Mouse (Mus musculus) bone marrow macrophage, adult 2 months (primary cell): ENCODE measurements at regions not wholly inside any gene's neighbourhood (a gene's known extent, or its start where the extent isn't known, plus 50 kb on each side); places are given as distances from the start of the nearest gene placed in this dataset.
A peak's percentile ranks its signal among the peaks of the same experiment; 100 is the strongest.

Experiments
- H3K27ac ChIP-seq: 2 replicates; pipeline ENCODE4 v1.5.1; 2012; ENCODE audit warnings: low read depth, low read length; ENCODE audit not compliant: insufficient read depth
- H3K4me1 ChIP-seq: 2 replicates; pipeline ENCODE4 v1.6.1; 2012; ENCODE audit warnings: low read length; ENCODE audit not compliant: control insufficient read depth, insufficient read depth
- H3K4me3 ChIP-seq: 2 replicates; pipeline ENCODE4 v1.5.1; 2012; ENCODE audit warnings: mild to moderate bottlenecking, low read length, moderate library complexity; ENCODE audit not compliant: insufficient read depth
- CTCF ChIP-seq: IDR thresholded peaks from 2 replicates; pipeline ENCODE4 v1.5.1; 2012; ENCODE audit warnings: low read depth, mild to moderate bottlenecking, low read length, moderate library complexity
- POLR2A ChIP-seq: IDR thresholded peaks from 2 replicates; pipeline ENCODE4 v1.6.1; 2012; ENCODE audit warnings: mild to moderate bottlenecking, low read depth, low read length, borderline replicate concordance

DNA sequence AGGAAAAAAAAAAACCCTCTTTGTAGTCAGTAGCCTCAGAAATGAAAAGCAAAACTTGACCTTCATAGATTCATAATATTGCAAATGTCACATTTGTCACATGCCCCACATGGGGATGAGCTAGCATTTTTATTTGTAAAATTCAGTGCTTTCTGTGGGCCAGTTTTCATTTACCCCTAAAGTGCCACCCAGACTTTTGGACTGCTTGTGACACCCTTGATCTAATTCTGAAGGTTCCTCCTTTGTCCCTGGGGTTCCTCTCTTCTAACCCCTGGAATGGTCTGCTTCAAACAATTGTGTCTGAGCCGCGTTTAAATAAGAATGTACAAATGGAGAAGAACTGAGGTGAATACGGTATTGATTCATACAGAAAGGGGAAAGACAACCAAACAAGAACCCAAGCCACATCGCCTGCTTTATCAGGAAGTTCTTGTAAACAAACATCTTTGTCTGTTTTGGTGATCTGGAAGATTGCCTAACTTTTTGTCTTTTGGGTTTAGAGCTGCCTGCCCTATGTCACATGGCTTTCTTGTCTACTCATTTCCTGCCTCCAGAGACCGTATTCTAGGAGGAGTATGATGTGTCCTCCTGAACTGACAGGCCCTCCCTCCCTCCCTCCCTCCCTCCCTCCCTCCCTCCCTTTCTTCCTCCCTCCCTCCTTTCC lies 203.1 kb upstream of the Gm9833 start:
- Histone ChIP-seq H3K27ac (peak overlapping the region; percentile 98), H3K4me1 (peaks cover 36% of the 10 kb centered on the region), H3K4me3 (peak overlapping the region; percentile 4; the same call in 1 of the 2 replicates)
- TF ChIP-seq POLR2A: no peak
- no peak for TF ChIP-seq CTCF

DNA sequence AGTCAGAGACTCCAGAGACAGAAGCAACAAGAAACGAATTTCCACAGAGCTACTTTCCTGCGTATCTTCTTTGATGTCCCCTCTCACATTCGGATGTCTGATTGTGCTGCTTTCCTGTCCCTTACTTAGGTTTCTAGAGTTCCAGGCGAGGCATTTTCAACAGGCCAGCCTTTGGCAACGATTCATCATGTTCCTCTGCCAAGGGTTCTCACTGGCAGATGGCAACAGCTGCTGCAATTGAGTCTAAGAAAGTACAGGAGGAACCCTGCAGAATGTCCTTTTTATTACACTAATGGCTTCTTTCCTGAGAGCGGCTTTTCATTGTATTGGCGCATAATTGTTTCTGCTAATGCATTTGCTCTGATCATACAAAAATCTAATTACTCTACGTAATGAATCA lies 202.3 kb upstream of the Gm9833 start:
- Histone ChIP-seq H3K4me1 (peaks cover 36% of the 10 kb centered on the region), H3K4me3 (no peak overlapping the region), H3K27ac (peak overlapping the region; percentile 98)
- TF ChIP-seq POLR2A (no peak), CTCF (no peak)

DNA sequence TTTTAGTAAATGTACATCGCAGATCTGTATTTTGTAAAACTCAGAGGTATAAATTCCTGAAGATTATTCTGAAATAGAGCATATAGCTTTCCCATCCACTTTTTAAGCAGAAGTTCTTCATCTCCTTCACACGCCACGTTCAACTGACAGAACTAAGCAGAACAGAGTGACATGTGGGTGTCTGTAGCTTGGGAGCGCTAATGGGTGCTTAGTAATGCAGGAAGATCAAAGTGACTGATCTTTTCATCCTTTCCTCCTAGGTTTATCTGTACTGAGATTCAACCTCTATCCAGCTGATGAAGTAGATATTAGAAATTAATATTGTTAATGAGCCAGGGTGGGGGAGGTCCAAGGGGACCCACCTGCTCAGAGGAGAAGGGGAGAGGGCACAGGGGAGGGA lies 201.8 kb upstream of the Gm9833 start:
- peaks cover 36% of the 10 kb centered on the region for H3K4me1 ChIP-seq
- H3K4me3 ChIP-seq: no peak overlapping the region
- TF ChIP-seq POLR2A: no peak
- TF ChIP-seq CTCF: no peak
- H3K27ac ChIP-seq: peak overlapping the region; percentile 65

DNA sequence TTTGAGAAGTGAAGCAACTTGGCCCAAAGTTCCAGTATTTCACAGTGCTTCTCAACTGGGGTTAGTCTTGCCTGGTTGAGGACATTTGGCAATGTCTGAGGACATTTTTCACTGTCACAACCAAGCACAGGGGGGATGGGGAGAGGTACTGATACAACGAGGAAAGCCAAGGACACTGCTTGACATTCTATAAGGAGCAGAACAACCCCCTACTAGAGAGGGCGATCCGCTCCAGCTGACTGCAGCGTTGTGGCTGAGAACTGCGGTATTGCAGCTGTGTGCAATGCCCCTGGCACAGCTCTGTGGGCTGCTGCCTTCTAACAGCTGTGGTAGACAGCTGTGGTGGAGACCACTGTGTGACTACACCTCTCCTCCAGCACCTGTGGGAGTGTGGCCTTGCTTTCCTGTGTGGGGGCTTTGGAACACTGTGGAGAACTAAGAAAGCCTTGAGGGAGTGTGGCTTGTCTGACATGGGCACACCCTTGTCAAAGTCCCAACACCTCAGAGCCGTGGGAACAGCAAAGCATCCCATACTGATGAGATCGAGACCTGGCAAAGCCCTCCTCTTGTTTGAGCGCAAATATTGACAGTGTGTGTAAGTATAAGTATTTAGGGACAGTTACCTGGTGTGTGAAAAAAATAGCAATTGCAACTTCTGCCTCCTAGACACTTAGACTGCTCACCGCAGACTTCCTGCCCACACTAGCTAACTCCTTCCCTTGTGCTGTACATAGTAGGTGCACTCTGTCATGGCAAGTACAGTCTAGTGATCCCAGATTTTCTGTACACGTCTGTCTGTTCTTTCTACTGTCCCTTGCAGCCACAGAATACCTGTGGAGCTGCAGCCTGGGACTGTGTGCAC lies 200.9 kb upstream of the Gm9833 start:
- H3K4me3 ChIP-seq: no peak overlapping the region
- peaks cover 36% of the 10 kb centered on the region for H3K4me1 ChIP-seq
- TF ChIP-seq CTCF: no peak
- no peak for TF ChIP-seq POLR2A
- peak overlapping the region; percentile 65 for H3K27ac ChIP-seq

DNA sequence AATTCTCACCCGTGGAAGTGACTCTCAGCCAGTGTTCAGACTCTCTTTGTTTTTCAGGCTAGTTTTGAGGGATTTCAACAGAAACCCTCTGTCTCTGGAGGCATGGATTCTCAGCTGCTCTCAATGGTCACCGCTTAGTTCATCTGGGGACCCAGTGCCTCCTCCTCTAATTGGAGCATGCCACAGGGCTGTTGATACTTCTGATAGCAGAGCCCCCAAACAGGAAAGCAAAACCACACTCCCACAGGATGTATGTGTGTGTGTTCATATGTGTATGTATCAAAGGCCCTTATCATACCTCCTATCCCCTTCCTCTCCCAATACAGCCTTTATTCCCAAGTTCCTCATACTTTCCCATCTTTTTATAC lies 200.3 kb upstream of the Gm9833 start:
- Histone ChIP-seq H3K4me1 (peaks cover 36% of the 10 kb centered on the region), H3K27ac (no peak overlapping the region), H3K4me3 (no peak overlapping the region)
- TF ChIP-seq POLR2A (no peak), CTCF (no peak)

DNA sequence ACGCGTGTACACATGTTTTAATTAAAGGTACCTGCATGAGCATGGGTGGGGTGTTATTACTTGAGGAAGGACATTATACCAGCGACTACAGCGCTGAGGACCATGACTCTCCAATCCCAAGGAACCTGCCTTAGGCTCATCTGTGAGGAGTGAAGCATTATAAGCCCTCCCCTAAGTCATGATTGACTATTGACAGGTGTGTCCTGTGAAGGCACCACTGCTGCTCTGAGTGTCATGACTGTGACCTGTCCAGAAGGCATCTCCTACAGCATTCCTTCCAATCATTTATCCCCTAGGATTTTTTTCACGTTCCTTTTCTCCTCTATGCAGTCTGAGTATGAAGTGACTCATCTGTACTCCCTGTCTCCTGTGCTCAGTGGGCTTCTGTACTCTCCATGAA lies 199.9 kb upstream of the Gm9833 start:
- Histone ChIP-seq H3K4me3 (no peak overlapping the region), H3K27ac (no peak overlapping the region), H3K4me1 (peaks cover 36% of the 10 kb centered on the region)
- TF ChIP-seq POLR2A: no peak
- no peak for TF ChIP-seq CTCF

DNA sequence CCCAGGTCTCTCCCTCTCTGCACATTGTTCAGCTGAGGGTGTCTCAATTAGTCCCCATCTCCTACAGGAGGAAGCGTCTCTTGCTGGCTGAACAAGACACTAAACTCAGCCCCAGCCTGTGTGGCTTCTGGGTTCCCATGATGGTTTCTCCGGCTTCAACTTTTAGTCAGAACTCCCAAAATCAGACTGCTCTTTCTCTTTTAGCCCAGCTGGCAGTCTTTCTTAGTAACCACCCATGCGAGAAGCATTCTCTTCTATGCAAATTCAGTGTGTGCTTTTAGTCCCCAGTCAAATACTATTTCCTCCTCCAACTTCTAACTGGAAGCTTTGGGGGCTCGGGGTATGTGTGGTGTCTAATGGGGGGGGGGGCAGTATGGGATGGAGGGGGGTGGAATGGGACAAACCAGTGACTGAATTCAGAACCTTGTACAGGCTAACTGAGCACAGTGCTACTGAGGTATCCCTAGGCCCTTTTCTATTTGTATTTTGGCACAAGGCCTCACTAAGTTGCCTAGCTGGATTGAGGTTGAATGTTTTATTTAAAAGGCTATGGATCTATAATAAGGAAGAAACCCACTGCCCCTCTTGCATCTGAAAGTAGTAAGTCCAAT lies 194.9 kb upstream of the Gm9833 start:
- Histone ChIP-seq H3K4me3 (no peak overlapping the region), H3K4me1 (peaks cover 15% of the 10 kb centered on the region), H3K27ac (no peak overlapping the region)
- no peak for TF ChIP-seq CTCF
- TF ChIP-seq POLR2A: no peak

DNA sequence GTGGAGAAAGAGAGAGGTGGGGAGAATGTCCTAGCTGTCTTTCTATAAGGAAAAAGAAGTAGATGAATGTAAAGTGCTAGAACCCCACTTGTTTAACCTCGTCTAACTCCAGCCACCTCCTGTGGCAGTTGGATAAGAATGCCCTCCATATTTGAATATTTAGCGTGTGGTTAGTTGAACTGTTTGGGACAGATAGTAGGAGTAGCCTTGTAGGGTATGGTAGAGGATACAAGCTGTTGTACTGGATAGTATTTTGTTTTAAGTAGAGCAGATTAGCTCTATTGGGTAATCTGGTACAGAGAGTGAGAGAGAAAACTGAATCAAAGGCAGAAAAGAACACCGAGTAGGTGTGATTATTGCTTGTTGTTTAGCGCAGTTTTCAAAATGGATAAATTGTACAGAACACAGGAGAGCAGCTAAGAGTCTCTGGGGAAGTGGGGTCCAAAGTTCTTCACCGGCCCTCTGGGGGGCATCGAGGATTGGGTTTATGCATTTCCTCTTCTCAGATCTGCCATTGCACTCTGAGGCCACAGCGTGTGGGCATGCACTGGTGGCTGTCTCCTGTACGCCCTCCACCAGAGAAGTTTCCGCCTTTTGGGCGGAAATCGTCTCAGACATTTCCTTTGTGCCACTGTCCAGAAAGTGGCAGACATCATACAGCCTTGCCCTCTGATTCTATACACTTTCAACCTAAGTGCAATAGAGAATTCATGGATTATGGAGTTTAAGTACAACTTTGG lies 192.3 kb upstream of the Gm9833 start:
- TF ChIP-seq POLR2A (no peak), CTCF (no peak)
- Histone ChIP-seq H3K4me3 (no peak overlapping the region), H3K4me1 (peaks cover 14% of the 10 kb centered on the region), H3K27ac (no peak overlapping the region)

DNA sequence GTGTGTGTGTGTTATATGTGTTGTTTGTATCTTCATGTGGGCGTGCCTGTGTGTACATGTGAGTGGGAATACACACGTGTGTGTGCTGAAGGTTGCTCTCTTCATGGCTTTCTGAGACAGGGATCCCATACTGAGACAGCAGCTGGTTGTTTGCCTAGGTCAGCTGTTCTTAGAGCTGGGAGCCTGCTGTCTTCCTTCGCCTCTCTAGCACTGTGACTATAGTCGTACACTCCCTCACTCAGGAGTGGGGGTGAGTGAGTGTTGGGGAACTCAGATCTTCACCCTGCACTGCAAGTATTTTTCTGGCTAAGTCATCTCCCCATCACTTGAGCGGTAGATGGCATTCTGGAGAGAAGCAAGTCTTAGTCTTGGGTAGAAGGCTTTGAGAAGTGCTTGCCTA lies 191.6 kb upstream of the Gm9833 start:
- Histone ChIP-seq H3K27ac (no peak overlapping the region), H3K4me3 (no peak overlapping the region), H3K4me1 (peaks cover 14% of the 10 kb centered on the region)
- TF ChIP-seq POLR2A: no peak
- TF ChIP-seq CTCF: no peak
